Mouse (Mus musculus) embryonic facial prominence, embryonic 14.5 days (tissue): Measurements from ENCODE around the gene Cbx6. TPM values are rescaled to one million over a fixed set of nuclear protein-coding genes. Genes with fewer than 3 reads are reported as not detected.

ENCODE experiments used
- ATAC-seq: fragments of 200-750 bp; cut with Nextera tagmentation; 2 replicates; pipeline ENCODE4 v1.8.0; 2017; ENCODE audit warnings: low read depth, moderate number of reproducible peaks, moderate TSS enrichment
- DNase-seq: peaks from one replicate; pipeline ENCODE4 v3.0.0-alpha.2; 2015; ENCODE audit warnings: low spot score
- H3K27ac ChIP-seq: fragments of 300-500 bp; sonication (generic); replicated peaks from 2 replicates; pipeline ENCODE4 v1.5.1; 2014; ENCODE audit warnings: low read depth, mild to moderate bottlenecking, low read length, moderate library complexity
- H3K27me3 ChIP-seq: fragments of 300-500 bp; sonication (generic); replicated peaks from 2 replicates; pipeline ENCODE4 v1.6.1; 2014; ENCODE audit warnings: low read length; ENCODE audit not compliant: control insufficient read depth, insufficient read depth
- H3K36me3 ChIP-seq: fragments of 300-500 bp; sonication (generic); 2 replicates; pipeline ENCODE4 v1.6.1; 2014; ENCODE audit warnings: low read length, mixed read lengths; ENCODE audit not compliant: control insufficient read depth, insufficient read depth
- H3K4me1 ChIP-seq: fragments of 300-500 bp; sonication (generic); 2 replicates; pipeline ENCODE4 v1.6.1; 2014; ENCODE audit warnings: antibody characterized with exemption, low read length; ENCODE audit not compliant: control insufficient read depth, insufficient read depth
- H3K4me2 ChIP-seq: fragments of 300-500 bp; sonication (generic); 2 replicates; pipeline ENCODE4 v1.6.1; 2014; ENCODE audit warnings: low read depth, mild to moderate bottlenecking, low read length, moderate library complexity, mixed read lengths
- H3K4me3 ChIP-seq: fragments of 300-500 bp; sonication (generic); 2 replicates; pipeline ENCODE4 v1.5.1; 2014; ENCODE audit warnings: low read depth, mild to moderate bottlenecking, low read length
- H3K9ac ChIP-seq: fragments of 300-500 bp; sonication (generic); 2 replicates; pipeline ENCODE4 v1.6.1; 2014; ENCODE audit warnings: low read depth, mild to moderate bottlenecking, low read length, moderate library complexity, mixed read lengths
- H3K9me3 ChIP-seq: fragments of 300-500 bp; sonication (generic); 2 replicates; pipeline ENCODE4 v1.6.1; 2016; ENCODE audit warnings: low read length; ENCODE audit not compliant: control insufficient read depth
- WGBS: fragments of 180-500 bp; shearing (Covaris S2); extraction: QIAGEN DNeasy Blood & Tissue Kit; methylation state at CpG from one replicate; pipeline ENCODE4 v1.1.7; 2014; 5-methylcytosine and 5-hydroxymethylcytosine counted together
- polyA plus RNA-seq: library from polyadenylated mRNA; unstranded; fragments of >200 nt; fragmentation: Nextera tagmentation; extraction: Ambion mirVana; gene quantifications from 2 replicates; pipeline ENCODE4 v1.2.1, GENCODE M21; 2014

Gene Cbx6
- polyA plus RNA-seq, 1 experiment from 2014 or later = 50.2 TPM

DNA sequence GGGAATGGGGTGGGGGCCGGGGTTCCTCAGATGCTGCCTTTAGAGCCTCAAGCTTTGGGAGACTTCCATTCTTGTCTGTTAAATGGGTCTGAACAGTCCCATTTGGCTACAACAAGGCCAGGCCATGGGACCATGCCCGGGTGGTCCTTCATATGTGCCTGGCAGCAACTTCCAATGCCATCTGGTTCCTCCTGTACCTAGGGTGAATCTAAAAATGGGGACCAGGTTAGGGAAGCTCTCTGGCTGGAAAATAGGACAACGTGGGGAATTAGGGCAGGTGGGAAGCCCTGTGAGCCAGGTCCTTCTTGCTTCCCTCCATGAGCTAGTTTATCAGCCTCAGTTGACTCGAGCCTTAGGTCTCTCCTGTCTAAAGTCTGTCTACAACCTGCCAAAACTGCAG is 23.5 kb downstream of the Cbx6 start:
- Histone ChIP-seq H3K27ac (no peak overlapping the region), H3K27me3 (peaks cover 18% of the 10 kb centered on the region), H3K36me3 (no peaks in the 10 kb centered on the region), H3K4me1 (no peaks in the 10 kb centered on the region), H3K4me3 (no peak overlapping the region), H3K9me3 (no peaks in the 10 kb centered on the region), H3K4me2 (no peak overlapping the region), H3K9ac (no peak overlapping the region)
- ATAC-seq (no peak), DNase-seq (no peak)
- 66% methylated on average over 4 of the region's 4 CpGs for WGBS

DNA sequence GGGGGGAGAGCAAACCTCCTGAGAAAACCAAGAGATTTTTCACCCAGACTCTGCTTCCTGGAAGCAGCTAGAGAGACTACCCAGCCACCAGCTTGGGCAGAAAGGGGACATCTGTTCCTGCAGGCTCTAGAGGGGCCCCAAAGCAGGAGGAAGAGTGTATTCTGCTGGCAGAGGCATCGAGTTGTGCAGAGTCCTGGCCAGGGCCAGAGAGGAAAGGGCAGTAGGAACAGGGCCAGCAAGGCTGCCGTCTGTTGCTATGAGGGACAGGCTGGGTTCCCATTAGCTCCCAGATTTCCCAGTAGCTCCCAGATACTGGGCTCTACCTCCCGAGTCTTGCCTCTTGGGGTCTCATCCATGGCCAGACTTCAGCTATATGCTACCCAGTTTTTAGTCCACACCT is 24.4 kb downstream of the Cbx6 start:
- no peak overlapping the region for H3K27ac ChIP-seq
- no peak overlapping the region for H3K4me2 ChIP-seq
- no peaks in the 10 kb centered on the region for H3K9me3 ChIP-seq
- H3K4me3 ChIP-seq = no peak overlapping the region
- ATAC-seq (no peak), DNase-seq (no peak)
- WGBS = 61% methylated on average over 2 of the region's 3 CpGs
- no peak overlapping the region for H3K9ac ChIP-seq
- H3K36me3 ChIP-seq = no peaks in the 10 kb centered on the region
- peaks cover 27% of the 10 kb centered on the region for H3K27me3 ChIP-seq
- peaks cover under 1% of the 10 kb centered on the region; the same call in 1 of the 2 replicates for H3K4me1 ChIP-seq

DNA sequence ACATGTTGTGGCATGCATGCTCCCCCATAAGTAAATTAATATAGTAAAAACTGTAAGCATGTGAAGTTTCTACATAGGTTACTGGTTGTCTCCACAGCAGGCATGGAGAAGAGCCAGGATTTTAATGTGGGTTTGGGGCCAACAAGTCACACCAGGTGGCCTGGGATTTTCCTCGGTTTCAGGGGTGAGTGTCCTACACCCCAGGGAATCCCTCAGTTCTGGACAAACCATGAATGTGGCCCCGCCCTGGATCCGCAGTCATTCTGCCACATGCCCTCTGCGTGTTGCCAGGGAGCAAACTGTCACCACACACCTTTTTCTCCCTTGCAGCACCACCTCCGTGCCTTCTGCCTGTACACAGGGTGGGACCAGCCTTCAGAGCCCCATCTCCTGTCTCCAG is 25.8 kb downstream of the Cbx6 start:
- H3K9ac ChIP-seq = no peak overlapping the region
- H3K4me2 ChIP-seq = no peak overlapping the region
- H3K4me1 ChIP-seq = peaks cover 10% of the 10 kb centered on the region
- H3K9me3 ChIP-seq = no peaks in the 10 kb centered on the region
- ATAC-seq = no peak
- 44% methylated on average over 5 of the region's 5 CpGs for WGBS
- H3K36me3 ChIP-seq = no peaks in the 10 kb centered on the region
- no peak overlapping the region for H3K27ac ChIP-seq
- H3K27me3 ChIP-seq = peaks cover 37% of the 10 kb centered on the region
- DNase-seq = no peak
- H3K4me3 ChIP-seq = no peak overlapping the region

DNA sequence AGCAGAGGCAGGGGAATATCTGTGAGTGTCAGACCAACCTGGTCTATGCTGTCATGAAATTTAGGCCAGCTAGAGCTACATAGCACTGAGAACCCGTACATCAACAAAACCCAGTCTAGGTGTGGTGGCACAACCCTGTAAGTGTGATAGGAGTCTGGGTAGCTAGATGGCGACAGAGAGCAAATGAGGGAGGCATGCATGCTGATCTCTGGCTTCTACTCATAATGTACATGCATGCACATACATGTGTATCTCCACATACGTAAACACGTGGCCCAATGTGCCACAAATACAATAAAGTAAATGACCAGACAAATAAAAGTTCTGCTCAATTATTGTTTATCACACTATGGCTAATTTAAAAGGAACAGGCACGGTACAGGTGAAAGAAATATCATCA is 26.4 kb downstream of the Cbx6 start:
- H3K9ac ChIP-seq = no peak overlapping the region
- H3K9me3 ChIP-seq = no peaks in the 10 kb centered on the region
- no peaks in the 10 kb centered on the region for H3K36me3 ChIP-seq
- peaks cover 43% of the 10 kb centered on the region for H3K27me3 ChIP-seq
- ATAC-seq (no peak), DNase-seq (peak; percentile 59)
- H3K27ac ChIP-seq = no peak overlapping the region
- peaks cover 10% of the 10 kb centered on the region for H3K4me1 ChIP-seq
- 33% methylated on average over 5 of the region's 5 CpGs for WGBS
- H3K4me3 ChIP-seq = no peak overlapping the region
- no peak overlapping the region for H3K4me2 ChIP-seq

DNA sequence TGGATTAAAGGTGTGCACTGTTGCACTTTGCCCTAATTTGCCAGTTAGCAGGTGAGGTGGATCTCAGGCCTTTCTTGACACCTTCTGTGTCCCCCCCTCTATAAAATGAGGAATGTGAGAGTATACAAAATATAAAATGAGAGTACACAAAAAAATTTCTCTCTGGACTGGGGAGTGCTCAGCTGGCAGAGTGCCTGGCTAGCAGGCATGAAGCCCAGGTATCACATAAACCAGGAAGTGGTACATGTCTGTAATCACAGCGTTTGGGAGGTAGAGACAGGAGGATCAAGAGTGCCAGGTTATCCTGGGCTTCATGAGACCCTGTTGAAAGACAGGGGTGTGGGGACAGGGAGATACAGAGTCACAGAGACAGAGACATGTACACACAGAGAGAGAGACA is 27.4 kb downstream of the Cbx6 start:
- no peaks in the 10 kb centered on the region for H3K36me3 ChIP-seq
- DNase-seq = no peak
- H3K9ac ChIP-seq = no peak overlapping the region
- H3K4me3 ChIP-seq = no peak overlapping the region
- no peak for ATAC-seq
- no peaks in the 10 kb centered on the region for H3K9me3 ChIP-seq
- peaks cover 10% of the 10 kb centered on the region for H3K4me1 ChIP-seq
- no peak overlapping the region for H3K4me2 ChIP-seq
- WGBS = 42% methylated on average over 1 of the region's 1 CpGs
- peaks cover 53% of the 10 kb centered on the region for H3K27me3 ChIP-seq
- H3K27ac ChIP-seq = no peak overlapping the region

GRCm38 (mm10) chr15:79805246-79805645 is 29.2 kb downstream of the Cbx6 start:
- H3K9me3 ChIP-seq = no peaks in the 10 kb centered on the region
- peaks cover 10% of the 10 kb centered on the region for H3K4me1 ChIP-seq
- no peaks in the 10 kb centered on the region for H3K36me3 ChIP-seq
- no peak overlapping the region for H3K27ac ChIP-seq
- WGBS = 13% methylated on average over 8 of the region's 8 CpGs
- peak overlapping the region; percentile 91; the same call in 1 of the 2 replicates for H3K4me2 ChIP-seq
- H3K9ac ChIP-seq = no peak overlapping the region
- H3K27me3 ChIP-seq = peaks cover 60% of the 10 kb centered on the region
- H3K4me3 ChIP-seq = peak overlapping the region; percentile 63; the same call in 1 of the 2 replicates
- ATAC-seq (no peak), DNase-seq (no peak)

DNA sequence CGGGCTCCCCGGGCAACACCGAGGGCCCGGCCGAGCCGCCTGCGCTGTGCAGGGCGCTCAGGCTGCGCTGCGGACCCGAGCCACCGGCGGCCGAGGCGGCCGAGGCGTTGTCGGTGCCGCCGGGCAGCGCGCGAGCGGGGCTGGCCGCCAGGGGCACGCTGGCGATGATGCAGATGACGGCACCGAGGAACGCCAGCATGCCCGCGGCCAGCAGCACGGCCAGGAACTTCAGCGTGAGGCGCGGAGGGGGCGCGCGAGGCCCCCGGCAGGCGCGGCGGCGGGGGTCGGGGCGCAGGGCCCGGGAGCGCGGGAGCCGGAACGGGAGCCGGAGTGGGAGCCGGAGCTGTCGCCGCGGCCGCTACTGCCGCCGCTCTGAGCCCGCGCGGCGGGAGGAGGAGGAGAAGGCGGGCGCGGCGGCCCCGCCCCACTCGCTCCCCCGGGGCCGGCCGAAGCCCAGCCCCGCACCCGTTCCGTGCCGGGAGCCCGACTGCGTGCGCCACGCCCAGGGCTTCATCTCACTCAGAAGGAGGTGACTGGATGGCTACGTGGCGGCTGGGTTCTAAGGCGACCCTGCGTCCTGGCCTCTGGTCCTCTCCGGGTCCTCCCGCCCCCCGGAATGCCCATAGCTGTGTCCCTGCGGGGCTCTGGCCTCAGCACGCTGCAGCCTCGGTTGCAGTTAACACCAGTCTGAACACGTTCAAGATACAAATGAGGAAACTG is 30.0 kb downstream of the Cbx6 start, which contains the start of gene Nptxr:
Nptxr (minus strand) TSS at position 415 of the 720 bp plus-strand sequence.
- Histone ChIP-seq H3K27me3 (peaks cover 60% of the 10 kb centered on the region), H3K36me3 (no peaks in the 10 kb centered on the region), H3K27ac (no peak within 1 kb of the TSS), H3K4me2 (peak within 1 kb of the TSS; percentile 91), H3K4me3 (peak within 1 kb of the TSS; percentile 63), H3K9ac (peak within 1 kb of the TSS; percentile 71), H3K4me1 (peaks cover 10% of the 10 kb centered on the region), H3K9me3 (no peaks in the 10 kb centered on the region)
- 0% methylated on average over 18 of the region's 91 CpGs for WGBS
- ATAC-seq (peak; percentile 84), DNase-seq (peak; percentile 67)

GRCm38 (mm10) chr15:79803533-79804351 is 30.7 kb downstream of the Cbx6 start:
- WGBS = 10% methylated on average over 41 of the region's 81 CpGs
- ATAC-seq = peak; percentile 53
- H3K9me3 ChIP-seq = no peaks in the 10 kb centered on the region

More at GRCm38 (mm10) chr15:79803533-79804351, 30.7 kb downstream of the Cbx6 start:
- Histone ChIP-seq H3K4me1 (peaks cover 10% of the 10 kb centered on the region), H3K4me3 (peak overlapping the region; percentile 63), H3K27me3 (peaks cover 56% of the 10 kb centered on the region), H3K4me2 (peak overlapping the region; percentile 91), H3K9ac (peak overlapping the region; percentile 71), H3K36me3 (no peaks in the 10 kb centered on the region), H3K27ac (no peak overlapping the region)
- peak; percentile 59 for DNase-seq
